Mouse (Mus musculus): ENCODE data around the gene Ankrd33b.
A peak's percentile ranks its signal among the peaks of the same experiment; 100 is the strongest.

The Ankrd33b gene

GRCm38 (mm10) chr15:31367481-31368200, at the start of gene Ankrd33b:
Ankrd33b (minus strand) TSS chr15:31367726.
- peak in 1 of 2 experiments; percentile 30 for DNase-seq (ENCODE audit: low spot score in 2 of 2)

DNA sequence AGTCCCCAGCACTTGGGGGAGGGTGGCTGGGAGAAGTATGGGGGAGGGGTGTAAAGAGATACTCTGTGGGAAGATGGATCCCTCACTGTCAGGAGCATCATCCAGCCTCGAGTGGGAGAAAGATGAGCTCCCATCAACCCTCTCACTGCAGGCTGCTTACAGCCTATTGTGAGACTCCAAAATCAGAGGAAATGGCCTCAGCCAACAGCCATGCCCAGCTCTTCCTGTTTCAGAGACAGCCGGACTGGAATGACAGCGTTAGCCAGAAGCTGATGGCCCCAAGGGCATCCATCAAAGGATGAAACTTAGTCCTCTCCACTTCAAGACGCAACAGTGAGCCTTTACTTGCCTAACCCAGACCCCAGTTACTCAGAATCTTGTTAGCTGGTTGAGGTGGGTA, 47.7 kb upstream of the Ankrd33b start:
- no peak for DNase-seq (ENCODE audit: low spot score in 2 of 2)

- DNase-seq (ENCODE audit: low spot score in 2 of 2): no peak
These were observed 46.8 kb upstream of the Ankrd33b start for GRCm38 (mm10) chr15:31414179-31414898.

GRCm38 (mm10) chr15:31413662-31414061, 46.1 kb upstream of the Ankrd33b start:
- DNase-seq (ENCODE audit: low spot score in 2 of 2): no peak

DNA sequence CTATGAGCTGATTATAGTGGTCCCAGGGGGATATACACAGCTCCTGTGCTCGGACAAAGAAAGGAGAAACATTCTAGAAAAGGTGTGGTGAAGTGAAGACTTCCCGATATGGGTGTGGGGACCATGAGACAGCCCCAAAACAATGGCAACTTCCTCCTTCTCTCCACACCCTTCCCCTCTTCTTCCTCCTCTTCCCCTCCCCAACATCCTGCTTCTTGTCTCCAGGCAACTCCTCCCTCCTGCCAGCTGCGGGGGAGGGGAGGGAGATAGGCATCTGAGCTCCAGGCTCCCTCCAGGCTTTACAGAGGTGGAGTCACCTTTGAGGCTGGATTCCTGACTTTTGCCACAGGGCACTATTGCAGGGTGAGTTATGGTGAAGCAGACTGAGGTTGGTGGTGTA, 45.4 kb upstream of the Ankrd33b start:
- DNase-seq (ENCODE audit: low spot score in 2 of 2): no peak

DNA sequence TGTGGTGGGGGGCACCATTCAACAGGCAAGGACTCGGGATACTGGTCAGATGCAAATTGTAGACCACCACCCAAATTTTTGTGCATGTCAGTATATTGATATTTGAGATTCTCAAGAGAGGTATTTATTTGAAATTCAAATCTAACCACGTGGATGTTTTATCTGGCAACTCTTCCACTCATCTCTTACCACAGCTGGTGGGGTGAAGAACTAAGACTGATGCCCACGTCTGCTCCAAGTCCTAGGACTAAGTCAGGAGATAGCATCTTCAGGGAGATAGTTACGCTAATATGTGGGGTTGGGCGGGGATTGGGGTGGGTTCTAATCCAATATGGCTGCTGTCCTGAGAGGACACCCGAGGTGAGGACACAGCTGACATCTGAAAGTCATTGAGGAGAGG, 44.9 kb upstream of the Ankrd33b start:
- DNase-seq (ENCODE audit: low spot score in 2 of 2): no peak

DNA sequence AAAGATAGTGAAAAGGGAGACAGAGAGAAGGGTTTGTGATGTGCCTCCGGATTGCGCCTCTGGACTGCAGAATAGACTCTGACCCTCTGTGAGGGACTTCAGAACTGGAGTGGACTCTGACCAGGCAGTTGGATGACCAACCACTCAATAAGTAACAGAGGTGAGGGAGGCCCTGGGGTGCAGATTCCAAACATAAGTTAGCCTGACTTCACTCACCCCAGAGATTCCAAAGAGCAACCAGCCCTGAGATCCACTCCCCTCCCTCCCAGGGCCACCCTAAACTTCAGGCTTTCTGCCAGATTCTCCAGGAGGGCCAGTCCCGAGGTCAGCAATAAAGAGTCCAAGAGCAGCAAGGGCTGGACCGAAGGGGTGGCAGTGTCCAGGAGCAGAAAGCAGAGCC, 40.0 kb upstream of the Ankrd33b start:
- peak in 1 of 2 experiments; percentile 56 for DNase-seq (ENCODE audit: low spot score in 2 of 2)

- DNase-seq (ENCODE audit: low spot score in 2 of 2): peak in 1 of 2 experiments; percentile 22
These were observed 39.4 kb upstream of the Ankrd33b start for GRCm38 (mm10) chr15:31406881-31407280.

DNA sequence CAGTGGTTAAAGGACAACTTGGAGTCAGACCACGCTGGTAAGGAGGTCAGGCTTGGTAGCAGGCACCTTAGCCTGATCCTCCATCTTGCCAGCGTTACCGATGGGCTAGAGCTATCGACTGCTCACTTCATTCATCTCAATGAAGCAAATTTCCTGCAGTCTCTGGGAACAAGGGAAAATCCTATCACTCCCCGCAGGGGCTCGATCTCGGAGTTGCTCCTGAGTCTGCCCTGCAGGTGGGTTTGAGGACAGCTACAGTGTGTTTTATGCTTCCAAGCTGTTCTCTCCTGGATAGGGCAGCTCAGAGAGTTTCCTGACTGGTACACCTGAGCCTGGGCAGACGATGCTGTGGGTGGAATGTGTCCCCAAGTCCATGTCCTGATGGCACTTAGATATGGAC, 36.8 kb upstream of the Ankrd33b start:
- no peak for DNase-seq (ENCODE audit: low spot score in 2 of 2)

- peak in 1 of 2 experiments; percentile 26 for DNase-seq (ENCODE audit: low spot score in 2 of 2)
These were observed 34.8 kb upstream of the Ankrd33b start for GRCm38 (mm10) chr15:31402200-31402892.

DNA sequence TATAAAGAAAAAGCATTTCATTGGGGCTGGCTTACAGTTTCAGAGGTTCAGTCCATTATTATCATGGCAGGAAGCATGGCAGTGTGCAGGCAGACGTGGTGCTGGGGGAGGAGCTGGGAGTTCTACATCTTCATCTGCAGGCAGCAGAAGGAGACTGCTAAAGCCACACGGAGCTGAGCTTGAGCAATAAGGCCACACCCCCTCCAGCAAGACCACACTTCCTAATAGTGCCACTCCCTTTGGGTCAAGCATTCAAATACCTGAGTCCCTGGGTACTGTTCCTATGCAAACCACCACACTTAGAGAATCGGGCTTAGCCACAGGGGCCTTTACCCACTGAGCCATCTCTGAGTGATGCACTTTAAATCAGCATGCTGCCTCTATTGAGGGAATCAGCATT, 33.4 kb upstream of the Ankrd33b start:
- DNase-seq (ENCODE audit: low spot score in 2 of 2): no peak

DNA sequence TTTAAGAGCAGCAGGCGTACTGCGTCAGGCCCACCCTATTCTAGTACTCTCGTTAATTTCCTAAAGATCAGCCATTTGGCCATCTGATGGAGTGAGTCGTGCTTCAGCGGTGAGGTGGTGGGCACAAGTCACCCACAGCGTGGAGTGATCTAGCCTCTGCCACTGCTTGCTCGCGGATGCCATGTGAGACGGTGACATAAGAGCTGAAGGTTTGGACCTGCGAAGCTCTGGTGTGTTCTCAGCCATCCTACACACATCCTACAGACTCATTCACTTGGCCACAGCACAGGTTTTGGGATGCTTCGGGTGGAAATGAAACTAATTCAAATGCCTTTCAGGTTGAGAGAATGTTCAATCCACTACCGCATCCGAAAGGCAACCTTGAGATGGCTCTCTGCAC, 31.2 kb upstream of the Ankrd33b start:
- no peak for DNase-seq (ENCODE audit: low spot score in 2 of 2)

DNA sequence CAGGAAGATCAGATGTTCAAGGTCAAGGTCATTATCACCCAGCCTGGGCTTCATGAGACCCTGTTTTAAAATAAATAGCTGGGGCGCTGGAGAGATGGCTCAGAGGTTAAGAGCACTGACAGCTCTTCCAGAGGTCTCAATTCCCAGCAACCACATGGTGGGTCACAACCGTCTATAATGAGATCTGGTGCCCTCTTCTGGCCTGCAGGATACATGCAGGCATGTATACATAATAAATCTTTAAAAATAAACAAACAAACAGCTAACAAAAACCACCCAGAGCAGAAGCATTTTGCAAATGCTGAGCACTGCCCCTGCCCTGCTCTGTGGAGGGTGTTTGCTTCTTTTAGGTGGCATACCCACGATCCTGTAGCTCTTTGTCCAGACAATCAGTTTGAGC, 29.9 kb upstream of the Ankrd33b start:
- no peak for DNase-seq (ENCODE audit: low spot score in 2 of 2)

GRCm38 (mm10) chr15:31396755-31397154, 29.2 kb upstream of the Ankrd33b start:
- DNase-seq (ENCODE audit: low spot score in 2 of 2): no peak

GRCm38 (mm10) chr15:31395986-31396385, 28.5 kb upstream of the Ankrd33b start:
- DNase-seq (ENCODE audit: low spot score in 2 of 2): no peak

DNA sequence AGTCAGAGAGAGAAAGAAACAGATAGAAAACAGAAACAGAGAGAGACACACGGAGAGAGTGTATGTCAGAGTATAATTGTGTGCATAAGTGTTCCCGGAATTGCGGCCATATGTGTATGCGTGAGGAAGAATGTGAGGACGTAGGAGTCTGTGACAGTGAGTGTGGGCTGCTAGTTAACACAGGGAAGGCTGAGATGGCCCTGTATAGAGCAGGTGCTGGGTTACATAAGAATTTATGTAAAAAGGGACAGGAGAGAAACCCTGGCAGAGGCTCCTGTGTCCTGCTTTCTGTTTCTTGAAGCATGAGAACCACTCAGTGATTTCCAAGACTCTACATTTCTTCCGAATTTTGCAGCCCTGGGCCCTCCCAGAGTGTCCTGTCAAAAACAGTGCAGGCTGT, 25.9 kb upstream of the Ankrd33b start:
- DNase-seq (ENCODE audit: low spot score in 2 of 2): no peak

- DNase-seq (ENCODE audit: low spot score in 2 of 2): no peak
These were observed 25.2 kb upstream of the Ankrd33b start for GRCm38 (mm10) chr15:31392705-31393104.

- no peak for DNase-seq (ENCODE audit: low spot score in 2 of 2)
These were observed 24.6 kb upstream of the Ankrd33b start for GRCm38 (mm10) chr15:31392135-31392534.

DNA sequence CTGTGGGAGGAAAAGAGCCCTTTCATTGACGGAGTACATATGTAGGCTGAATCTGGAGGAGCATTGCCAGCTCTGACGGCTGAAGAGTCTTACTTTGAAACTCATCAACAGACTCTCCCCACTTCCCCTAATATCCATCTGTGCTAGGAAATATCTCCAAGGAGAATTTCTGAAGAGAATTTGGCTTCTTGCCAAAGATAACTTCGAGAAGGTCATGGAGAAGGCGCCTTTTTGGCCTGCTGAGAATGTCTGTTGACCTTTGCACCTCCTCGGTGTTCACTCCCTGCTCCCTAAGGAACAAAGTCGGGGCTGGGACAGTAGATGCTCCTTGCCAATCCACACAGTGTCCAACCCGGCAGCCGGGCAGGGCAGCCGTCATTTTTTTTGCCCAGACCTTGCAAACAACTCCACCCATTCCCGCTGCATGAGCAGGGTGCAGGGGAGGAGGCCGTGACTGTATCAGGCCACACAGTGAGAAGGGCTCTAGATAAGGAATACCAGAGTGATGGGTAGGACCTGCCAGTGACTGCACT, 14.5 kb upstream of the Ankrd33b start:
- no peak for DNase-seq (ENCODE audit: low spot score in 2 of 2)

DNA sequence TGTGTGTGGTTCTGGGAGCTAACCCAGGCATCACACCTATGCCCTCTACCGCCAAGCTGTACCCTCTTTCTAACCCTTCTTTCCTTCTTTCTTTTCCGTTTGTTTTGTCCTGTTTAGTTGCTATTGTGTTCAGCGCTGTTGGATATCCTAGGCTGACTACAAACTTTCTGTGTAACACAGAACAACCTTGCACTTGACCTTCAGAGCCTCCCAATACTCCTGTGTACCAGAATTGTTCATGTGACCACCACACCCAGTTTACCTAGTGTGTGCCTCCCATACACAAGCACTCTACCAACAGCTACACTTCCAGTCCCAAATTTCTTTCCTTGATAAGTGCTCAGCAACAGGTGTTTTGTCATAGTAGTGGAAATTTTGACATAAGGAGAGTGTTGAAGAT, 11.9 kb upstream of the Ankrd33b start:
- DNase-seq (ENCODE audit: low spot score in 2 of 2): no peak

GRCm38 (mm10) chr15:31375212-31375611, 7.7 kb upstream of the Ankrd33b start:
- DNase-seq (ENCODE audit: low spot score in 2 of 2): no peak

- no peak for DNase-seq (ENCODE audit: low spot score in 2 of 2)
These were observed 1.6 kb upstream of the Ankrd33b start for GRCm38 (mm10) chr15:31369125-31369612.
